Mouse (Mus musculus) midbrain, embryonic 14.5 days (tissue): ENCODE results near the gene Ciao2a. TPM values are rescaled to one million over a fixed set of nuclear protein-coding genes. Genes with fewer than 3 reads are reported as not detected.
A peak's percentile ranks its signal among the peaks of the same experiment; 100 is the strongest.

Experiments used
- ATAC-seq: fragments of 200-750 bp; cut with Nextera tagmentation; 2 replicates; pipeline ENCODE4 v1.8.0; 2017; ENCODE audit warnings: moderate number of reproducible peaks, moderate library complexity; ENCODE audit not compliant: low FRiP score, low TSS enrichment
- DNase-seq: peaks from one replicate; pipeline ENCODE4 v3.0.0-alpha.2; 2015
- H3K27ac ChIP-seq: fragments of 300-500 bp; sonication (generic); replicated peaks from 2 replicates; pipeline ENCODE4 v1.5.1; 2014; ENCODE audit warnings: mild to moderate bottlenecking, low read depth, low read length, moderate library complexity
- H3K27me3 ChIP-seq: fragments of 300-500 bp; sonication (generic); 2 replicates; pipeline ENCODE4 v1.6.1; 2014; ENCODE audit warnings: low read length, control low read depth, mixed read lengths; ENCODE audit not compliant: control insufficient read depth, insufficient read depth
- H3K36me3 ChIP-seq: fragments of 300-500 bp; sonication (generic); 2 replicates; pipeline ENCODE4 v1.6.1; 2014; ENCODE audit warnings: low read length, control low read depth; ENCODE audit not compliant: control insufficient read depth, insufficient read depth
- H3K4me1 ChIP-seq: fragments of 300-500 bp; sonication (generic); 2 replicates; pipeline ENCODE4 v1.6.1; 2014; ENCODE audit warnings: mild to moderate bottlenecking, antibody characterized with exemption, low read length, control low read depth; ENCODE audit not compliant: control insufficient read depth, insufficient read depth
- H3K4me2 ChIP-seq: fragments of 300-500 bp; sonication (generic); 2 replicates; pipeline ENCODE4 v1.6.1; 2014; ENCODE audit warnings: mild to moderate bottlenecking, low read length, moderate library complexity
- H3K4me3 ChIP-seq: fragments of 300-500 bp; sonication (generic); replicated peaks from 2 replicates; pipeline ENCODE4 v1.5.1; 2014; ENCODE audit warnings: low read depth, low read length
- H3K9ac ChIP-seq: fragments of 300-500 bp; sonication (generic); replicated peaks from 2 replicates; pipeline ENCODE4 v1.6.1; 2014; ENCODE audit warnings: mild to moderate bottlenecking, low read length, moderate library complexity
- H3K9me3 ChIP-seq: fragments of 300-500 bp; sonication (generic); 2 replicates; pipeline ENCODE4 v1.6.1; 2016; ENCODE audit warnings: low read length, control low read depth, mixed read lengths; ENCODE audit not compliant: control insufficient read depth
- WGBS: fragments of 180-500 bp; shearing (Covaris S2); extraction: QIAGEN DNeasy Blood & Tissue Kit; methylation state at CpG from one replicate; pipeline ENCODE4 v1.1.7; 2014; 5-methylcytosine and 5-hydroxymethylcytosine counted together
- polyA plus RNA-seq: library from polyadenylated mRNA; unstranded; fragments of >200 nt; fragmentation: Nextera tagmentation; extraction: Ambion mirVana; gene quantifications from 2 replicates; pipeline ENCODE4 v1.2.1, GENCODE M21; 2014

Ciao2a gene
- polyA plus RNA-seq, 1 experiment from 2014 or later: 76.2 TPM

GRCm38 (mm10) chr9:66160155-66160554, 33.7 kb downstream of the Ciao2a start:
- ATAC-seq (no peak), DNase-seq (no peak)
- no peak overlapping the region for H3K4me2 ChIP-seq
- no peak overlapping the region for H3K27ac ChIP-seq
- H3K27me3 ChIP-seq: peaks cover 18% of the 10 kb centered on the region
- H3K9me3 ChIP-seq: no peaks in the 10 kb centered on the region
- no peak overlapping the region for H3K9ac ChIP-seq
- H3K36me3 ChIP-seq: no peaks in the 10 kb centered on the region
- no peaks in the 10 kb centered on the region for H3K4me1 ChIP-seq
- H3K4me3 ChIP-seq: no peak overlapping the region
- 94% methylated on average over 2 of the region's 2 CpGs for WGBS

GRCm38 (mm10) chr9:66162995-66163394, 36.6 kb downstream of the Ciao2a start:
- no peaks in the 10 kb centered on the region for H3K36me3 ChIP-seq
- 87% methylated on average over 9 of the region's 9 CpGs for WGBS
- no peaks in the 10 kb centered on the region for H3K9me3 ChIP-seq
- peaks cover 15% of the 10 kb centered on the region for H3K27me3 ChIP-seq
- H3K27ac ChIP-seq: no peak overlapping the region
- ATAC-seq (no peak), DNase-seq (no peak)
- H3K4me2 ChIP-seq: no peak overlapping the region
- H3K4me3 ChIP-seq: no peak overlapping the region
- H3K4me1 ChIP-seq: no peaks in the 10 kb centered on the region
- H3K9ac ChIP-seq: no peak overlapping the region

- Histone ChIP-seq H3K4me1 (peaks cover 4% of the 10 kb centered on the region), H3K9ac (no peak overlapping the region), H3K4me3 (no peak overlapping the region), H3K27ac (no peak overlapping the region), H3K4me2 (no peak overlapping the region), H3K9me3 (no peaks in the 10 kb centered on the region), H3K27me3 (no peaks in the 10 kb centered on the region), H3K36me3 (no peaks in the 10 kb centered on the region)
- DNase-seq: no peak
- WGBS: 82% methylated on average over 5 of the region's 5 CpGs
- ATAC-seq: no peak
Observed at GRCm38 (mm10) chr9:66167222-66167621, 40.8 kb downstream of the Ciao2a start.

GRCm38 (mm10) chr9:66168233-66168632, 41.8 kb downstream of the Ciao2a start:
- H3K27ac ChIP-seq: no peak overlapping the region
- H3K36me3 ChIP-seq: no peaks in the 10 kb centered on the region
- no peaks in the 10 kb centered on the region for H3K9me3 ChIP-seq
- DNase-seq: no peak
- no peak overlapping the region for H3K4me2 ChIP-seq
- 13% methylated on average over 1 of the region's 1 CpGs for WGBS
- H3K27me3 ChIP-seq: no peaks in the 10 kb centered on the region
- no peak for ATAC-seq
- H3K4me1 ChIP-seq: peaks cover 4% of the 10 kb centered on the region
- no peak overlapping the region for H3K4me3 ChIP-seq
- H3K9ac ChIP-seq: no peak overlapping the region

- DNase-seq (peak; percentile 51), ATAC-seq (peak; percentile 27; the same call in 1 of the 2 replicates)
- H3K27me3 ChIP-seq: no peaks in the 10 kb centered on the region
- no peak overlapping the region for H3K4me3 ChIP-seq
- 2% methylated on average over 5 of the region's 5 CpGs for WGBS
- no peaks in the 10 kb centered on the region for H3K36me3 ChIP-seq
- H3K9me3 ChIP-seq: no peaks in the 10 kb centered on the region
- peaks cover 4% of the 10 kb centered on the region for H3K4me1 ChIP-seq
- no peak overlapping the region for H3K27ac ChIP-seq
- no peak overlapping the region for H3K9ac ChIP-seq
- H3K4me2 ChIP-seq: no peak overlapping the region
Observed at GRCm38 (mm10) chr9:66170506-66170905, 44.1 kb downstream of the Ciao2a start.

- H3K4me1 ChIP-seq: peaks cover 4% of the 10 kb centered on the region
- H3K27ac ChIP-seq: no peak overlapping the region
- H3K9me3 ChIP-seq: no peaks in the 10 kb centered on the region
- no peaks in the 10 kb centered on the region for H3K36me3 ChIP-seq
- H3K9ac ChIP-seq: no peak overlapping the region
- no peak overlapping the region for H3K4me3 ChIP-seq
- no peak for DNase-seq
- WGBS: 46% methylated on average over 12 of the region's 12 CpGs
- no peak overlapping the region for H3K4me2 ChIP-seq
- H3K27me3 ChIP-seq: no peaks in the 10 kb centered on the region
- no peak for ATAC-seq
Observed at GRCm38 (mm10) chr9:66171275-66171921, 45.0 kb downstream of the Ciao2a start.

GRCm38 (mm10) chr9:66173316-66173855, 47.0 kb downstream of the Ciao2a start:
- H3K9ac ChIP-seq: no peak overlapping the region
- H3K36me3 ChIP-seq: no peaks in the 10 kb centered on the region
- DNase-seq (no peak), ATAC-seq (no peak)
- peaks cover 4% of the 10 kb centered on the region for H3K4me1 ChIP-seq
- H3K27me3 ChIP-seq: no peaks in the 10 kb centered on the region
- no peak overlapping the region for H3K4me3 ChIP-seq
- no peak overlapping the region for H3K4me2 ChIP-seq
- H3K27ac ChIP-seq: no peak overlapping the region
- H3K9me3 ChIP-seq: no peaks in the 10 kb centered on the region
- 97% methylated on average over 5 of the region's 5 CpGs for WGBS

GRCm38 (mm10) chr9:66174985-66175384, 48.6 kb downstream of the Ciao2a start:
- Histone ChIP-seq H3K36me3 (no peaks in the 10 kb centered on the region), H3K4me2 (no peak overlapping the region), H3K27me3 (no peaks in the 10 kb centered on the region), H3K4me1 (peaks cover 4% of the 10 kb centered on the region), H3K9ac (no peak overlapping the region), H3K27ac (no peak overlapping the region), H3K4me3 (no peak overlapping the region), H3K9me3 (no peaks in the 10 kb centered on the region)
- WGBS: 90% methylated on average over 3 of the region's 3 CpGs
- ATAC-seq (no peak), DNase-seq (no peak)

- Histone ChIP-seq H3K4me3 (no peak overlapping the region), H3K4me2 (no peak overlapping the region), H3K36me3 (no peaks in the 10 kb centered on the region), H3K9ac (no peak overlapping the region), H3K9me3 (no peaks in the 10 kb centered on the region), H3K27me3 (no peaks in the 10 kb centered on the region), H3K27ac (no peak overlapping the region), H3K4me1 (no peaks in the 10 kb centered on the region)
- DNase-seq: no peak
- 11% methylated on average over 1 of the region's 1 CpGs for WGBS
- ATAC-seq: no peak
Observed at GRCm38 (mm10) chr9:66177975-66178374, 51.6 kb downstream of the Ciao2a start.
